Mouse (Mus musculus): ENCODE measurements at regions not wholly inside any gene's neighbourhood (a gene's known extent, or its start where the extent isn't known, plus 50 kb on each side); places are given as distances from the start of the nearest gene placed in this dataset.

GRCm38 (mm10) chr1:177561716-177562588 is 119.8 kb downstream of the Zbtb18 start:
- no peak for TF ChIP-seq CTCF (conservative IDR thresholded peaks at IDR 0.05; ENCODE audit: low read length)
- no peak for TF ChIP-seq NANOG (IDR thresholded peaks at IDR 0.05; ENCODE audit: borderline replicate concordance, low read length)

All from E14TG2a.4 (cell line).